Mouse (Mus musculus) olfactory bulb, adult 2 months (tissue): ENCODE results near the gene Btg4.

Experiments used
- CTCF ChIP-seq: fragments of 200-500 bp; IDR thresholded peaks from 2 replicates; pipeline ENCODE4 v1.5.1; 2012; ENCODE audit warnings: low read depth, mild to moderate bottlenecking, low read length, moderate library complexity; ENCODE audit not compliant: insufficient read depth
- POLR2A ChIP-seq: fragments of 200-500 bp; IDR thresholded peaks from 2 replicates; pipeline ENCODE4 v1.6.1; 2012; ENCODE audit warnings: mild to moderate bottlenecking, low read depth, low read length, moderate library complexity; ENCODE audit not compliant: insufficient read depth

DNA sequence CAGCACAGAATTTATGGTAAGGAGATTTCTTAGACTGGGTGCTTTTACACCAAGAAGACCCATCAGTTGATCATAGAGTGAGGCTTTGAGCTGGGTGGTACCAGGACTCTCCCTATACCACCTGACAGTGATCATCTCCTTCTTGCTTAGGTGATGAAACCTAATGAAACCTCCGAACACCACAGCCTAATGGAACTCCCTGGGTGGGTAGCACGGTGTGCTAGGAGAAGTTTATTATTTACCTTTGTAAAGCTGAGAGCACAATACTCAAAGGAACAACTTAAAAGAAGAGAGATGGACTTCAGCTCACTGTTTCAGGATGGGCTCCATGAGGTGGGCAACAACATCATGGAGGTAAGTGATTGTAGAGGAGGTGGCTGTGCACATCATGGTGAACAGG lies at the start of gene Btg4:
- TF ChIP-seq CTCF (no peak), POLR2A (no peak)
